Mouse (Mus musculus) stomach, postnatal 0 days (tissue): Measurements from ENCODE around the gene D5Ertd579e.

Experiments used
- CTCF ChIP-seq: IDR thresholded peaks from 2 replicates; pipeline ENCODE4 v1.5.1; 2016; ENCODE audit warnings: antibody characterized with exemption, low read depth, mild to moderate bottlenecking, moderate library complexity
- EP300 ChIP-seq: optimal IDR thresholded peaks from 2 replicates; pipeline ENCODE3; 2016; ENCODE audit warnings: antibody characterized with exemption

- TF ChIP-seq CTCF (no peak), EP300 (no peak)
Observed at GRCm38 (mm10) chr5:36691423-36691822, 4.4 kb downstream of the D5Ertd579e start.
